Mouse (Mus musculus) midbrain, postnatal 0 days (tissue): ENCODE measurements around the gene Kbtbd2. TPM values are rescaled to one million over a fixed set of nuclear protein-coding genes. Genes with fewer than 3 reads are reported as not detected.

ENCODE experiments used
- ATAC-seq: fragments of 200-750 bp; cut with Nextera tagmentation; 2 replicates; pipeline ENCODE4 v1.8.0; 2017; ENCODE audit warnings: moderate number of reproducible peaks, mild to moderate bottlenecking, moderate TSS enrichment, moderate library complexity; ENCODE audit not compliant: low FRiP score
- DNase-seq: peaks from one replicate; pipeline ENCODE4 v3.0.0-alpha.2; 2015; ENCODE audit warnings: low spot score
- H3K27ac ChIP-seq: fragments of 300-500 bp; sonication (generic); 2 replicates; pipeline ENCODE4 v1.5.1; 2014; ENCODE audit warnings: low read depth, mild to moderate bottlenecking, low read length, mixed read lengths
- H3K27me3 ChIP-seq: fragments of 300-500 bp; sonication (generic); 2 replicates; pipeline ENCODE4 v1.6.1; 2014; ENCODE audit warnings: low read length, control low read depth, mixed read lengths; ENCODE audit not compliant: insufficient read depth
- H3K36me3 ChIP-seq: fragments of 300-500 bp; sonication (generic); 2 replicates; pipeline ENCODE4 v1.6.1; 2014; ENCODE audit warnings: low read length, control low read depth, mixed read lengths; ENCODE audit not compliant: insufficient read depth
- H3K4me1 ChIP-seq: fragments of 300-500 bp; sonication (generic); 2 replicates; pipeline ENCODE4 v1.6.1; 2014; ENCODE audit warnings: mild to moderate bottlenecking, control low read depth, antibody characterized with exemption, low read length, mixed read lengths; ENCODE audit not compliant: insufficient read depth
- H3K4me2 ChIP-seq: fragments of 300-500 bp; sonication (generic); 2 replicates; pipeline ENCODE4 v1.6.1; 2014; ENCODE audit warnings: low read depth, mild to moderate bottlenecking, low read length, mixed read lengths; ENCODE audit not compliant: poor library complexity, severe bottlenecking
- H3K4me3 ChIP-seq: fragments of 300-500 bp; sonication (generic); 2 replicates; pipeline ENCODE4 v1.5.1; 2014; ENCODE audit warnings: low read depth, mild to moderate bottlenecking, low read length, moderate library complexity
- H3K9ac ChIP-seq: fragments of 300-500 bp; sonication (generic); replicated peaks from 2 replicates; pipeline ENCODE4 v1.6.1; 2014; ENCODE audit warnings: mild to moderate bottlenecking, low read length, moderate library complexity, mixed read lengths; ENCODE audit not compliant: poor library complexity, severe bottlenecking
- H3K9me3 ChIP-seq: fragments of 300-500 bp; sonication (generic); 2 replicates; pipeline ENCODE4 v1.6.1; 2016; ENCODE audit warnings: low read length, control low read depth
- CTCF ChIP-seq: IDR thresholded peaks from 2 replicates; pipeline ENCODE4 v1.5.1; 2016; ENCODE audit warnings: antibody characterized with exemption, mild to moderate bottlenecking
- WGBS: fragments of 180-500 bp; shearing (Covaris S2); extraction: QIAGEN DNeasy Blood & Tissue Kit; methylation state at CpG from one replicate; pipeline ENCODE4 v1.1.7; 2014; 5-methylcytosine and 5-hydroxymethylcytosine counted together
- polyA plus RNA-seq: library from polyadenylated mRNA; unstranded; fragments of >200 nt; fragmentation: Nextera tagmentation; extraction: Ambion mirVana; gene quantifications from 2 replicates; pipeline ENCODE4 v1.2.1, GENCODE M21; 2015
- total RNA-seq: library from RNA; depleted of rRNA; stranded (reverse); fragments of >200 nt; gene quantifications from 2 replicates; pipeline ENCODE4 v1.2.3, GENCODE M21; 2014

Gene Kbtbd2
- total and polyA plus RNA-seq, 2 experiments from 2014 or later, result 18.4 to 36.9 TPM

GRCm38 (mm10) chr6:56796668-56797141 lies 908 bp downstream of the Kbtbd2 start:
- H3K36me3 ChIP-seq, result no peaks in the 10 kb centered on the region
- H3K9ac ChIP-seq, result peak overlapping the region; percentile 97
- DNase-seq (peak; percentile 50), ATAC-seq (peak; percentile 14; the same call in 1 of the 2 replicates)
- peaks cover 6% of the 10 kb centered on the region for H3K4me1 ChIP-seq
- peak overlapping the region; percentile 100 for H3K27ac ChIP-seq
- no peaks in the 10 kb centered on the region for H3K9me3 ChIP-seq
- WGBS, result under 1% methylated on average over 16 of the region's 16 CpGs
- H3K27me3 ChIP-seq, result no peaks in the 10 kb centered on the region
- peak overlapping the region; percentile 92 for H3K4me3 ChIP-seq
- TF ChIP-seq CTCF, result no peak
- peak overlapping the region; percentile 86 for H3K4me2 ChIP-seq

DNA sequence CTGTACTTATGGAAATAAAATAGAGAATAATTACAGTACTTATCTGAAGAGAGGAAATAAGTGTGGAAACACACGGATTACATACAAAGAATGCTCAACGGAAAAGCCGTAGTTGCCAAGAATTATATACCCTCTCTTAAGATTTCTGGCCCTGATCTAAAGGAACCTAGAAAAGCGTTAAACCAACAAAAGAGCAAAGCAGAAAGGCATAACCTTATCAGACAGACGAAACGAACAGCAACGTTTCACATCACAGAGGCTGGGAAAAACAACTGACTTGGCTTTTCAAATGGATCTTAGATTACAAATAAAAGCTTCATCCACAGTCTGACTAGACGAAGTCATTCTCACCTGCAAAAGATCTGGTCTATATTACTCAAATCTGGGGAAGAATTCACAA lies 1.4 kb downstream of the Kbtbd2 start:
- peaks cover 6% of the 10 kb centered on the region for H3K4me1 ChIP-seq
- H3K36me3 ChIP-seq, result no peaks in the 10 kb centered on the region
- TF ChIP-seq CTCF, result no peak
- peak overlapping the region; percentile 92 for H3K4me3 ChIP-seq
- DNase-seq (no peak), ATAC-seq (no peak)
- H3K27ac ChIP-seq, result peak overlapping the region; percentile 100
- H3K4me2 ChIP-seq, result peak overlapping the region; percentile 86
- 4% methylated on average over 8 of the region's 8 CpGs for WGBS
- peak overlapping the region; percentile 97 for H3K9ac ChIP-seq
- H3K27me3 ChIP-seq, result no peaks in the 10 kb centered on the region
- no peaks in the 10 kb centered on the region for H3K9me3 ChIP-seq

DNA sequence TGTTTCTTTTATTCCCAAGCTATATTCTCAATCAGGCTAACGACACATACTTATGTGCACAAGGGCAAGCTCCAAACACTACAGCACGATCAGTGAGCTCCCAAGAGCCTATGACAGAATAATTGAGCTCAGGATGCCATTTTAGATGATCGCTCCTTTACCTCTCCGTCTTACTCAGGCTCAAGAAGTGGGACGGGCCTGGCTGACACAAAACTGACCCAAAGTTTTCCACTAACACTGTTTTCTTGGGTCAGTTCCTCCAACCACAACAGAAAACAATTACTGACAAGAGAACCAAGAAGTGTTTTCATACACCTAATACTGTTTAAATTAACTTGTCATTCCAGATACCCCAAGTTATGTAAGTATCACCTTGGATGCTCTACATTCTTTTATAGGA lies 2.8 kb downstream of the Kbtbd2 start:
- TF ChIP-seq CTCF, result no peak
- H3K4me2 ChIP-seq, result no peak overlapping the region; the same call in 1 of the 2 replicates

DNA sequence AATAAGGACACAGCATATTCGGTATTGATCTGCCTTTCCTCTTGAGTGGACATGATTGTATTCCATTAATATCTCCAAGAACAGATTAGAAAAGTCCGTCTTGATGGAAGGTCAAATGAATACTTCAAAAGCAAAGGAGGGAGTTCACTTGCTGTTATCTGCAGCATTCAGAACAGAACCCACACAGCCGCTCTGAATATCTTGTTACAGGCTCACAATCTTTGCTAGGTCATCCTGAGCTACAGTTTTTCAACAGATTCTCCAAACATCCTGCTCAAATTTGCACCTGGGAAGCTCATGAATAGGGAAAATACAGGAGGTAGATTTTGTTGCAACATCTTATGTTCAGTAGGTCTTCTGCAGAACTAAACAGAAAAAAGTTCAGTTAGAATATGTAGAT lies 8.3 kb downstream of the Kbtbd2 start:
- Histone ChIP-seq H3K4me1 (no peaks in the 10 kb centered on the region), H3K9ac (no peak overlapping the region), H3K27me3 (no peaks in the 10 kb centered on the region), H3K27ac (no peak overlapping the region), H3K9me3 (no peaks in the 10 kb centered on the region), H3K4me3 (no peak overlapping the region), H3K4me2 (no peak overlapping the region), H3K36me3 (0 out of 2 replicates have a peak, but pooled peaks cover 4% of the 10 kb centered on the region)
- WGBS, result 83% methylated on average over 3 of the region's 3 CpGs
- no peak for TF ChIP-seq CTCF
- ATAC-seq, result no peak
- no peak for DNase-seq

More for the DNA sequence above, 2.8 kb downstream of the Kbtbd2 start:
- H3K4me3 ChIP-seq, result no peak overlapping the region
- no peak overlapping the region for H3K27ac ChIP-seq
- ATAC-seq (no peak), DNase-seq (no peak)
- no peaks in the 10 kb centered on the region for H3K36me3 ChIP-seq
- no peaks in the 10 kb centered on the region for H3K9me3 ChIP-seq
- H3K4me1 ChIP-seq, result peaks cover 6% of the 10 kb centered on the region
- 82% methylated on average over 5 of the region's 5 CpGs for WGBS
- H3K27me3 ChIP-seq, result no peaks in the 10 kb centered on the region
- H3K9ac ChIP-seq, result no peak overlapping the region

GRCm38 (mm10) chr6:56787668-56788067 lies 9.9 kb downstream of the Kbtbd2 start:
- H3K27ac ChIP-seq, result no peak overlapping the region
- no peak for ATAC-seq

GRCm38 (mm10) chr6:56785068-56785467 lies 12.5 kb downstream of the Kbtbd2 start:
- Histone ChIP-seq H3K4me3 (no peak overlapping the region), H3K27me3 (no peaks in the 10 kb centered on the region), H3K4me1 (no peaks in the 10 kb centered on the region), H3K9me3 (no peaks in the 10 kb centered on the region), H3K4me2 (no peak overlapping the region), H3K9ac (no peak overlapping the region), H3K27ac (no peak overlapping the region), H3K36me3 (peaks cover 8% of the 10 kb centered on the region; the same call in 1 of the 2 replicates)
- DNase-seq (no peak), ATAC-seq (no peak)
- 83% methylated on average over 5 of the region's 5 CpGs for whole genome bisulfite sequencing
- no peak for TF ChIP-seq CTCF

More at GRCm38 (mm10) chr6:56787668-56788067, 9.9 kb downstream of the Kbtbd2 start:
- no peak for TF ChIP-seq CTCF
- DNase-seq, result no peak
- Histone ChIP-seq H3K27me3 (no peaks in the 10 kb centered on the region), H3K9me3 (no peaks in the 10 kb centered on the region), H3K4me3 (no peak overlapping the region), H3K9ac (no peak overlapping the region), H3K36me3 (0 out of 2 replicates have a peak, but pooled peaks cover 4% of the 10 kb centered on the region), H3K4me2 (no peak overlapping the region), H3K4me1 (no peaks in the 10 kb centered on the region)
- 90% methylated on average over 2 of the region's 2 CpGs for WGBS
